Mouse (Mus musculus) layer of hippocampus, adult 8-10 months (tissue): ENCODE measurements around the gene Fam207a. TPM values are rescaled to one million over a fixed set of nuclear protein-coding genes. Genes with fewer than 3 reads are reported as not detected.
A peak's percentile ranks its signal among the peaks of the same experiment; 100 is the strongest.

Source experiments
- DNase-seq, 2 experiments: peaks; one replicate each; pipeline ENCODE4 v3.0.0; 2022; ENCODE audit warnings: low spot score in 2 of 2
- total RNA-seq, 4 experiments: library from RNA; stranded (reverse); gene quantifications; 2 replicates each; pipeline ENCODE4 v1.2.4; 2022

The Fam207a gene
- 10 to 100 TPM; 30.5 to 39.0 (median 31.9) TPM for total RNA-seq

DNA sequence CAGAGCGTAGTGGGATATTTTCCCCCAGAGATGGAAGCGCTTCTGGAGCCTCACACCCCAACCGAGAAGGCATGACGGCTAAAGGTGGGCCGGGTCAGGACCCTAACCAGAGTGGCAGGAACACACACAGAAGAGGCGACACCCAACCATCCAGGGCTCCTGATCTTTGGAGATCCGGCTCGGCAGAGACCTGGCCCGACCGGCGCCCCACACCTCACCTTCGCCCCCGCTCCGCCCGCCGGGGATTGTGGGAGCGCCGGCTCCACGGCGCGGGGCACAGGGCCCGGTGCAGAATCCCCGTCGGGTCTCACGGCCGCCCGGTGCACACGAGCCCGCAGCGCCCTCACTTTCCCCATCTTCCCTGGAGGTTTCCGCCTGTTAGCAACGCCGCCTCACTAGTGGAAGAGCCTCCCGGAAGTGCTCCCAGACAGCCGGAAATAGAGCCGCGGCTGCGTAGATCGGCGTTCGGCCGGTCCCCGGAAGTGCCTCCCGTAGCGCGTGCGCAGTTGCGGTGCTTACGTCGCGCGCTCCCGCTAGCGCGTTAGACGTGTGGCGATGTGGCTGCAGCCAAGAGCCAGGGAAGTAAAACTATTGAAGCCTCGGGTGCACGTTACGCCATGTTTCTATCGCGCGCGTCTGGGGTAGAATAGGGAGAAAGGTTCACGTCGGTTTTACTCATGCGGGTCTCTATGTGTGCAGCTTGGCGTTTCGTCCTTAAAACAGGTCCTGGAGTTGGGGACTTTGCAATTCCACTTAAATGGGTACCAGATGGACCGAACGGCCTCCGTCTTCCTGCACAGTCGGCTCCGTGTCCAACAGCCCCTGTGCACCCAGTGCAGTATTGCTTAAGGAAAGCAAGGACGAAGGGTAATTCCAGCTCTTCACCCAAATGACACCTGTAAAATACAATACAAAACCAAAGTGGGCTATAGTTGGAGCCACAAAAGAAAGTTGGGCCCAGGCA, at the start of gene Fam207a:
Fam207a (minus strand) TSS at position 401 of the 964 bp plus-strand sequence.
- DNase-seq, result peak; percentile 89 to 94

DNA sequence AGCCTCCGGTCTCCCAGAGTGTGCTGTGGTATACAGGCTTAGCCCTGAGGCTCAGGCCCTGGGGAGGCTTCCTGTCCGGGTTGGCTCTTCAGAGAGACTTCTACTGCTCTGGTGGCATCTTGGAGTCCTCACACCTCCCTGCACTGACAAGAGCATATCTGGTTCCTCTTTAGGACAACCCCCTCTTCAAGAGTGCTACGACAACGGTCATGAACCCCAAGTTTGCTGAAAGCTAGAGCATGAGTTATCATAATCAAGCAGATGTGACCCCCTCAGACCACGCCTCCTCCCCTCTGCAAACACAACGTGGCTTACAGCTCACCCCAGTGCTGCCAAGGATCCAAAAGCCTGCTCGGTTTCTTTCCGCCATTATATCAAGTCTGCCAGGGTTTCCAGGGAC, 49.4 kb upstream of the Fam207a start:
- DNase-seq, result no peak

DNA sequence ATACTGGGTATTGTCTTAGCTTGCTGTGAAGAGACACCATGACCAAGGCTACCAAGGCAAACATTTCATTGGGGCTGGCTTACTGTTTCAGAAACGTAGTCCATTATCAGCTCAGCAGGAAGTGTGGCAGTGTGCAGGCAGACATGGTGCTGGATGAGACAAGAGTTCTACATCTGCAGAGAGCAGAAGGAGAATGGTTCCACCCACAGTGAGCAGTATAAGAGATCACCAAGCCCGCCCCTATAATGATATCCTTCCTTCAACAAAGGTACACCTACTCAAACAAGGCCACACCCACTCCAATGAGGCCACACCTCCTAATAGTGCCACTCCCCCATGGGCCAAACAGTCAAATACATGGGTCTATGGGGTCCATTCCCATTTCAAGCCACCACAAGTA, 45.9 kb upstream of the Fam207a start:
- DNase-seq, result no peak

DNA sequence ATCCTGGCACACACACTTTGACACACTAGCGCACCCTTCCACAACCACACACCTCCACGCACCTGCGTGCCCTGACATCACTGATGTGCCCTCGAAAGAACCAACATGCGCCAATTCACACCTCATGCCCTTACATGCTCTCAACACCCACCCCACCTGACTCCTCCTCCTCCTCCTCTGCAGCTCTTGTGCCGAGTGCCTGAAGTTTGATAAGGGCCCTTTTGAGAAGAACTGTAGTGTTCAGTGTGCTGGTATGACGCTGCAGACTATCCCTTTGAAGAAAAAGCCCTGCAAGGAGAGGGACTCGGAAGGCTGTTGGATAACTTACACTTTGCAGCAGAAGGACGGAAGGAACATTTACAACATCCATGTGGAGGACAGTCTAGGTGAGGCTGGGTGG, 45.2 kb upstream of the Fam207a start:
- no peak for DNase-seq

DNA sequence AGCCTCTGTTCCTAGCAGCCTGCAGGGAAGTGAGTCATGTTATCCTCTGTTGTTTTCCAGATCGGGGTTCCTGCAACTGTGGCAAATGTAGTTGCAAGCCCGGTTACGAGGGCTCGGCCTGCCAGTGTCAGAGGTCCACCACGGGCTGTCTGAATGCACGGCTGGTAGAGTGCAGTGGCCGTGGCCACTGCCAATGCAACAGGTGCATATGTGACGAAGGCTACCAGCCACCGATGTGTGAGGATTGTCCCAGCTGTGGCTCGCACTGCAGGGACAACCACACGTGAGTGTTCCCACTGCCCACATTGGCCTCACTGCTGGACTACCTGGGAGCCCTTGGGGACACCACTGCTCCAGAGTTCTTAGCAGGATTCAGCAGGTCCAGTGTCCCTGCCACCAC, 44.5 kb upstream of the Fam207a start:
- no peak for DNase-seq

DNA sequence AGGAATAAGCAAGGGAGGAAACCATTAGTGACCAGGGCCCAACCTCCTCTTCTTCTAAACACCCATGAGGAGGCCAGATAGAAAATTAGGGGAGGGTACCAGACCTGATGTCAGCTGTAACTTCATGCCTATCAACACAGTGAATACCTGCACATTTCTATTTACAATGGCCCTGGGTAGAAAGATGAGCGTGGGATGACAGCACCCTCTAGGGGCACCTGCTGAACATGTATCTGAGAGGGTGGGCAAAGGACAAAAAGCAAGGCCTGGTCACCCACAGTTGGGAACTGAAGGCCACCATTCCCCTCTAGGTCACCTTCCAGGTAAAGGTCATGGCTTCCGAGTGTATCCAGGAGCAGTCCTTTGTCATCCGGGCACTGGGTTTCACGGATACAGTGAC, 42.1 kb upstream of the Fam207a start:
- DNase-seq, result no peak

DNA sequence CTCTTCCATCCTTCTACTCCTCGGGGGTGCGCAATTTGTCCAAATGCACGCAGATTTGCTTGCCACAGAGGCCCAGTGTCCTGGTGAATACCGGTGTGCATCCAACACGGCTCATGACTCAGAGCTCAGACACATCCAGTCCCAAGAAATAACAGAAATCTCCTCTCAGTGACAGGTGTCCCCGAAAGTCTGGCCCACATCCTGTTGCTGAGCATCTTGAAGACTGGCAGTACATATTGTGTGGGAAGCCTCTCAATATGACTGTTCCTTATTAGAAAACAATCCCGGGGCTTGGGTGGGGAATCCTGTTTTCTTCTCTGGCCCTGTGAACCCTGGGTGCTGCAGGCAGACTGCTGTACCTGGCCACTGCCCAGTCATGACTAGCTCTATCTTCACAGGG, 41.0 kb upstream of the Fam207a start:
- DNase-seq, result peak; percentile 40 to 50

DNA sequence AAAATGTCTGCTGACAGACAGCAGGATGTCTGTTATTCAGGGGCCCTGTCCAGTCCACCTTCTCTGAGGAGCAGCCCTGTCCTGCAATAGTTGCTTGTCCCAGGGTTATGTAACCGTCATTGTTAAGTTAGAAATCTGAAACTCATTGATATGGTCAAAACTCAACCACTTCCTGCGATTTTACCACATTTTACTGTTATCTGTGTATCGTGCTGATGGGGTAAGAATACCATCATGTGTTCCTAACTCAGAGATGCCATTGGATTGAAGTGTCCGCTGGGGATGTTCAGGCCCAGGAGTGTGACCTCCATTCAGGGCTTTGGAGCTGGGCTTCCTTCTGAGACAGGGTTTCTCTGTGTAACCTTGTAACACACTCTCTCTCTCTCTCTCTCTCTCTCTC, 39.3 kb upstream of the Fam207a start:
- DNase-seq, result no peak

DNA sequence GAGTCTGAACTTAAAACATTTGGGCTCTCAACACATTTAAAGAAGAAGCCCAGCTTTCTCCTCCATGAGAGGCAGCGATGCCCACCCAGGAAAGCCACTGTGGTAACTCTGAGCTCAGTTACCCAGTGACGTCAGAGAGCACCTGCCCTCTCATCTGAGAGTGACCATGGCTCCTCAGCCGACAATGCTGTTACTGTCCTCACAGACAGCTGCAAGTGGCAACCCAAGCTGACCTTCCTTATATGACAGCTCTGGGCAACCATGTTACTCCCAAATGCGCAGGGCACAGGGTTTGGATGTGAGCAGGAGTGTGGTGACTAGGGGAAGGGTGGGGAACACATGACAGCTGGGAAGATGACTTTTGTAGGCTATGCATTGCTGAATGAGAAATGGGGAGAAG, 37.7 kb upstream of the Fam207a start:
- DNase-seq, result no peak

DNA sequence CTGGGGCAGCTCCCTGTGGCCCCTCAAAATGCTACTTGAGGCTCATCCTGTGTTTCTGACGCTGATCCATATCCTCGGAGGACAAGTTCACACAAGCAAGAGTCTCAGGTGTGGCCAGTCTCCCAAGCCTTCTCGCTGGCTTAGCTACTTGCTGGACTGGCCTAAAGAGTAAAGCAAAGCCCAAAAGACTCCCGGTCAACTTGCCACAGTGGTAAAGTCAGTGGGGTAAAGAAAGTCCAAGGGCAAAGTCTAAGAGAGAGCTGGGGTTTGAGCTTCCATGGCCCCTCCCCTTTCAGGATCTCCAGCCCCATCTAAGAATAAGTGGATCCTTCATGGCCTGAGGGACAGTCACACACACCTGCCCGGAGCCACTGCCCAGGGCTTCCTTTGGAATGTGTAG, 36.6 kb upstream of the Fam207a start:
- DNase-seq, result no peak

DNA sequence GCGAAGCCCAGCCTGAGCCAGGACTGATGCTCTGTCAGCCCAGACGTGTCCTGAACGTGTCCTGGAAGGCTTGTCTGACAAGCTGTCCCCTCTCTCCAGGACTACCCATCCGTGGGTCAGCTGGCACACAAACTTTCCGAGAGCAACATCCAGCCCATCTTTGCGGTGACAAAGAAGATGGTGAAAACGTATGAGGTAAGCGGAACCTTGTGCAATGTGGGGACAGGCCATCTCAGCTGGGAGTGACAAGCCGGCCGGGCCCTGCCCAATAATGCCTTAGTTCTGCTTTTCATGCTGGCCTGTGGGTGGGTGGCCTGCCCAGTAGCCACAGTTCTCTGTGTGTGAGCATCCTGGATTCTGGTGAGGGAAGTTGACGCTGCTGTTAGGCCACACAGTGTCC, 35.3 kb upstream of the Fam207a start:
- no peak for DNase-seq

DNA sequence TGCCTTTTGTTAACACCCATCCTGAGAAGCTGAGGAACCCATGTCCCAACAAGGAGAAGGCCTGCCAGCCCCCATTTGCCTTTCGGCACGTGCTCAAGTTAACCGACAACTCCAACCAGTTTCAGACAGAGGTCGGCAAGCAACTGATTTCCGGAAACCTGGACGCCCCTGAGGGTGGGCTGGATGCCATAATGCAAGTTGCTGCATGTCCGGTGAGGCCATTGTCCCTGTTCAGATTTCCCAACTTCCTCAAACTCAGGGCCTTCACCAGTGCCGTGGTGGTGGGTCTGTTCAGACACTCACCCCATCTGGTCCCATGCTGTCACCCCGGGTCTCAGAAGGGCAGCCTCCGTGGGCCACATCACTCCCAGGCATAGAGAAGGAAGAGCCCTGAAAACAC, 33.0 kb upstream of the Fam207a start:
- no peak for DNase-seq

DNA sequence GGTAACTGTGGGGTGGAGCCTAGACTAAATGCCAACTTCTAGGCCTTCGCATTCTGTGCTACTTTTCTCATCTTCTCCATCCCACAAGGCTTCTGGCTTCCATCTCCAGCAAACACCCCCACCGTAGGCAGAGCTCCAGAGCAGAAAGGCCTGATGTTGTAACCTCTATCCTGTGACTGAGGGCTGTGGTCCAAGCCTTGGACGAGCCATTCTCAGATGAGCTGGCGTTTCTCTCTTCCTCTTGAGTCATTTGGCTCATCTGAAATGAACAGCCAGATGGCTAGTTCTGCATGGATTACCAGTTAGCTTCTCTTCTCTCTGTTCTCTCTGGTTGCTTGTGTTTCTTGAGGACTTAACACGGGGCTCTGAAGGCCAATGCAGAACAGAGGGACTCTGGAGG, 29.3 kb upstream of the Fam207a start:
- DNase-seq, result peak; percentile 63 to 75

DNA sequence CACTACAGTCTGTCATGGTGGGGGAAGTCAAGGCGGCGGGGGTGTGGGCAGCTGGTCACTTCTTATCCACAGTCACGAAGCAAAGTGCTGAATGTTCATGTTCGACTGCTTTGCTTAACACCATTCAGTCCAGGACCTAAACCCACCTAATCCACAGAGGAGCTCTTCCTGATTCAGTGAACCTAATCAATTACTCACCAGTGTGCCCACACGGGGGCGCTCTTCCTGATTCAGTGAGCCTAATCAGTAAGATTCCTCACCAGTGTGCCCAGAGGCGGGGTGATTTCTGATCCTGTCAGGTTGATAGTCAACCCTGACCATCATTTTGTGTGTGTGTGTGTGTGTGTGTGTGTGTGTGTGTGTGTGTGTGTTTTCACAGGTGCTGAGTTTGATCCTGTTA, 27.6 kb upstream of the Fam207a start:
- DNase-seq, result no peak

DNA sequence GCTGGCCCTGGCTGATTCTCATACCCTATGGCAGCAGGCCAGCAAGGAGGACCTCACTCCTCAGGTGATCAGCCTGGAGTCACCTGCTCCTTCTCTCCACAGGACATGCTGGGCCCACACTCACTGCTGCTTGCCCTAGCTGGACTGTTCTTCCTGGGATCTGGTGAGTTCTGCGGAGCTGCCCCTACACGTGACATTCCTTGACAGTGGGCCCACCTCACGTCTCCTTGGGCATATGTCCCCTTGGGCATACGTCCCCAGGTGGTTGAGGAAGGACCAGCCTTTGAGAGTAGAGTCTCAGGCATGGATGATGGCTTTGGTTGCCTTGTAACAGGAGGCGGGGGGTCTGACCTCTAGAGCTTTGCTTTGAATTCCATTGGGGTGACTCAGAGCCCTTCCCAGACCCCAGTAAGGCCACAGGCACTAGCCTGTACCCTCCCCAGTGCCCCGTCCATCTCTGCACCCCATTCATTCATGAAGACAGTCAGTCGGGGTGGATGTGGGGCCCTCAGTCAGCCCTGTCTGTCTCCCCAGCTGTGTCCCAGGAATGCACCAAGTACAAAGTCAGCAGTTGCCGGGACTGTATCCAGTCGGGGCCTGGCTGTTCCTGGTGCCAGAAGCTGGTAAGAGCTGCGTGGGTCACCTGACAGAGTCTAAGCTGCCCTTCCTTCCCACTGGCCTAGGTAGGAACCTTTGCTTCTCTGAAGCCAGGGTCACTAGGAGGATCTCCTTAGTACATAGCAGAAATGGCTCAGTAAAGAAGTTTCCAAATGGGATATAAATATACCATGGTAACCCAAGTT, 26.5 kb upstream of the Fam207a start:
- DNase-seq, result no peak

DNA sequence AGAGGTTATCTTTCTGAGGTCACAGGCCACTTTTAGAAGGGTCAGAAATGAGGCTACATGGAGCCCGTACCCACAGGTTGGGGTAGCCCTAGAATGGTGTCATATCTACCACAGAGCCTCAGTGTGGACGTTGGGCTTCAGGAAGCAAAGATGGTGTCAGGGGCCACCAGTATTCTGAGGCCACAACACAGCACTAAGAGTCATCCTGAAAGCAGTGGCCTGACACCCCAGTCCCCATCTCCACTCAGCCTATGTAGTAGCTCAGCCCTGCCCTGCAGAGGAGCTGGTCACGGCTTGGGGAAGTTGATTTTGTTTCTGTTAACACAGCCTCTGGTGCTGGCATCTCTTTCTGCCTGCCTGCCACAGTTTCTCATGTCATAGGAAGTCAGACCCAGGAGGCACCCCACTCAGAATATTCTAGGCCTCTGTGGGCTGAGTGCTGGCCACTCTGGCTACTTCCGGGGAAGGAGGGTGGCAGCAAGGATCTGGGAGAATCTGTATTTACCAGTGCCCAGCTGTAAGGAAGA, 25.1 kb upstream of the Fam207a start:
- DNase-seq, result no peak

DNA sequence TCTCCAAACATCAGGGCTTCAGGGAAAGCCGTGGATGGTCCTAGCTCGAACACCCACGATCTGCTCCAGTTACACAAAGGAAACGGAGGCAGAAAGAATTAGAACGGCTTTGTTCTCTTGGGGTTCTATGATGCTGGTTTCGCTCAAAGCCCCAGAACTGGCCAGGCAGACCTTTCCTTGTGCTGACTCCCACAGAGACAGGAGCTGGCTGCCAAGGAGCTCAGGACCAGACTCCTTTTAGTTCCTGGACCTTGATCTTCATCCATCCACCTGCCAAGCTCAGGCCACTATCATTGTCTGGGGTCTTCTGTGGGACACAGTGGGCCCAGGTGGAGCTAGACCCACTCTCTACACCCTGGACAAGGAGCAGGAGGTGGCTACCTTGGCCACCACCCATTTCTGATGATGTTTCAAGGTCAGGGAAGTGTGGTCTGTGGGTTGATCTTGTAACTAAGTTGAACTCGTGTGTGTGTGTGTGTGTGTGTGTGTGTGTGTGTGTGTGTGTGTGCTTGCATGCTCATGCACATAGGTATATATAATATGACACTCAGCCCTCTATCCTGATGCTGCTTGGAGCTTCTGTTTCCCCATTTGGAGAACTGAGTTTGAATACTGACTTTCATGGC, 23.8 kb upstream of the Fam207a start:
- DNase-seq, result no peak

DNA sequence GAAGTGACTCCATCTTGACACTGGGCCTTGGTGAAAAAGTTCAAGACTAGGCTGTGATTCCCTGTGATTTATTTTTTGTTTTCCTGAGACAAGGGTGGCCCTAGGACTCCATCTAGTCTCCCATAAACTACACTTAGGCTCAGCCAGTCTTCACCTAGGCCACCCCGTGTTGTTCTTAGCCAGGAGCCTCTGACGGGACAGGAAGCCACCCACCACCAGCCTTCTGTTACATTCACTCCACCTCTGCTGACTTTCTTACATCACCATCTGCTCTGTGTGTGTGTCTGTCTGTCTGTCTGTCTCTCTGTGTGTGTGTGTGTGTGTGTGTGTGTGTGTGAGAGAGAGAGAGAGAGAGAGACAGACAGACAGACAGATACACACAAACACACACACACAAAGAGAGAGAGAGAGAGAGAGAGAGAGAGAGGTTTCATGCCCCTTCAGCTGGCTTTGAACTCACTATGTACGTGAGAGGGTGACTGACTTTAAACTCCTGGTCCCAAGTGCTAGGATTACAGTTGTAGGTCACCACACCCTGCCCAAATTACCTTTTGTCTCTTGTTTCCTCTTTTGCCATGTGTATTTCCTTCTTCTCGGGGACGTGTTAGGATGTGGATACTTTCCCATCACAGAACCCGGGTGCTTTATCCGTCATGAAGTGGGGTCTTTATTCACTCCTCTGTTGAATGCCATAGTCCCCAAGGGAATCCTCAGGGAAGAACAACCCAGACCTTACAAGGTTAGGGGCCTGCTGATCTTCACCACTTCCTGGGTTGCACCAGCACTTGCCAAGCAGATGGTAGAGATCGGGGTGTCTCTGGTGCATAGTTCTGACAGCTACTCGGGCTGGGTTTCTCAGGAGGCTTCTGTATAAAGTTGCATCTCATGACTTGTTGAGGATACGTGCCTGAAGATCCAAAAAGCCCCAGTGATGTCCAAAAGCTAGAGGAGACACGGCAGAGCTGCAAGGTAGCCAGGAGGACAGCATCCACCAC, 21.9 kb upstream of the Fam207a start:
- DNase-seq, result no peak

DNA sequence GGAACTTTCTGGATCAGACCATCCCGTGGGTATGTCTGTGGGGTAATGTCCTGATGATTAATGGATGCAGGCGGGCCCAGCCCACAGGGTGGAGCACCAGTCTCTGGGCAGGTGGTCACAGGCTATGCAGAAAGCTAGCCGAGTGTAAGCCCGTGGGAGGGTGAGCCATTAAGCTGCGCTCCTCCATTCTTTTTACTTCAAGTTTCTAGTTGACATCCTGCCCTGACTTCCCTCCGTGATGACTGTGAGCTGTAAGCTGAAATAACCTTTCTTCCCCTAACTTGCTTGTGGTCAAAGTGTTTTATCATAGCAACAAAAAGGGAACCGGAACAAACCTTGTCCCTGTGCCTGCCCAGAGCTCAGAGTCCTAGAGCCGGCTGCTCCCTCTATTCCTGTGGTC, 21.1 kb upstream of the Fam207a start:
- no peak for DNase-seq

DNA sequence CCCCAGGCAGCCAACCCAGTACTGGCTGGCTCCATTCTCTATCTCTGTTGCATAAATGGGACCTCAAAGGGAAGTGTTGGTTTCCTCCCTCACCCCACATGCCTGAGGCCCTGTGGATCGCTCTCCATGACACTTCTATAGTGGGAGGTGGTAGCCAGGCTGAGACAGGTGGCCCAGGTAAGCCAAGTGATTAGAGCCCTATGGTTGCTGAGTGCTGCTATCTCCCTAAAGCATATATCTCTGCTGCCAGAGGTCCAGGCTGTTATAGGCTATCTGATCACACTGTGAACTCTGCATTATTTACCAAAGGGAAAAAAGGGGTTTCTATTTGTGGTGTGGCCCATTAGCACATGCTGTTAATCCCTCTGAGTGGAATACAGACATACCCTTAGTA, 16.4 kb upstream of the Fam207a start:
- no peak for DNase-seq
